Mouse (Mus musculus): ENCODE measurements around the gene Atp13a2.
A peak's percentile ranks its signal among the peaks of the same experiment; 100 is the strongest.

Atp13a2 gene

GRCm38 (mm10) chr4:140986711-140987395 lies at the start of gene Atp13a2:
TSS of gene Atp13a2 (plus strand) at chr4:140986873.
- peak; percentile 94 for DNase-seq

- no peak for DNase-seq
These were observed 42.3 kb upstream of the Atp13a2 start for GRCm38 (mm10) chr4:140944356-140944755.

GRCm38 (mm10) chr4:140944961-140945442 lies 41.7 kb upstream of the Atp13a2 start:
- DNase-seq: peak; percentile 32

- DNase-seq: no peak
These were observed 41.1 kb upstream of the Atp13a2 start for GRCm38 (mm10) chr4:140945571-140945970.

GRCm38 (mm10) chr4:140946048-140946447 lies 40.6 kb upstream of the Atp13a2 start:
- peak; percentile 48 for DNase-seq

GRCm38 (mm10) chr4:140946580-140947205 lies 40.0 kb upstream of the Atp13a2 start:
- no peak for DNase-seq

GRCm38 (mm10) chr4:140947487-140948440 lies 38.9 kb upstream of the Atp13a2 start:
- DNase-seq: peak; percentile 38

- no peak for DNase-seq
These were observed 38.2 kb upstream of the Atp13a2 start for GRCm38 (mm10) chr4:140948481-140948880.

GRCm38 (mm10) chr4:140949052-140949451 lies 37.6 kb upstream of the Atp13a2 start:
- no peak for DNase-seq

GRCm38 (mm10) chr4:140949616-140950015 lies 37.1 kb upstream of the Atp13a2 start:
- DNase-seq: no peak

GRCm38 (mm10) chr4:140950574-140950973 lies 36.1 kb upstream of the Atp13a2 start:
- DNase-seq: no peak

- DNase-seq: peak; percentile 41
These were observed 34.6 kb upstream of the Atp13a2 start for GRCm38 (mm10) chr4:140951861-140952641.

GRCm38 (mm10) chr4:140957131-140957702 lies 29.5 kb upstream of the Atp13a2 start:
- DNase-seq: no peak

GRCm38 (mm10) chr4:140957725-140958124 lies 28.9 kb upstream of the Atp13a2 start:
- DNase-seq: peak; percentile 74

- DNase-seq: no peak
These were observed 28.4 kb upstream of the Atp13a2 start for GRCm38 (mm10) chr4:140958319-140958718.

- no peak for DNase-seq
These were observed 27.5 kb upstream of the Atp13a2 start for GRCm38 (mm10) chr4:140959128-140959679.

GRCm38 (mm10) chr4:140959715-140960479 lies 26.8 kb upstream of the Atp13a2 start:
- DNase-seq: no peak

GRCm38 (mm10) chr4:140960781-140961466 lies 25.7 kb upstream of the Atp13a2 start, which contains the start of gene Sdhb:
TSS of gene Sdhb (plus strand) at chr4:140961203.
- peak; percentile 99 for DNase-seq

GRCm38 (mm10) chr4:140961467-140962206 lies 25.0 kb upstream of the Atp13a2 start:
- no peak for DNase-seq

Measured in lung, postnatal 36 days (tissue).